Mouse (Mus musculus) G1E (cell line): Measurements from ENCODE around the gene Arsk. TPM values are rescaled to one million over a fixed set of nuclear protein-coding genes. Genes with fewer than 3 reads are reported as not detected.

Experiments used
- ATAC-seq: 2 replicates; pipeline ENCODE4 v1.8.0; 2016; ENCODE audit warnings: mild to moderate bottlenecking; ENCODE audit not compliant: insufficient number of reproducible peaks, poor library complexity, low FRiP score, severe bottlenecking; ENCODE audit errors: extremely low read depth
- DNase-seq: peaks from one replicate; pipeline ENCODE4 v3.0.0; 2012; ENCODE audit warnings: low spot score
- H3K27me3 ChIP-seq: 2 replicates; pipeline ENCODE4 v1.6.1; 2012; ENCODE audit warnings: mild to moderate bottlenecking, low read length, inconsistent platforms; ENCODE audit not compliant: insufficient read depth
- H3K36me3 ChIP-seq: replicated peaks from 2 replicates; pipeline ENCODE3; 2012; ENCODE audit warnings: mild to moderate bottlenecking, inconsistent platforms
- H3K4me1 ChIP-seq: 2 replicates; pipeline ENCODE4 v1.6.1; 2012; ENCODE audit warnings: low read depth, low read length, inconsistent platforms, mixed read lengths; ENCODE audit not compliant: insufficient read depth
- H3K4me3 ChIP-seq: 2 replicates; pipeline ENCODE4 v1.5.1; 2012; ENCODE audit warnings: low read depth, mild to moderate bottlenecking, inconsistent platforms, low read length, moderate library complexity, mixed read lengths
- H3K9me3 ChIP-seq: replicated peaks from 2 replicates; pipeline ENCODE4 v1.6.1; 2012; ENCODE audit warnings: inconsistent platforms
- CTCF ChIP-seq: IDR thresholded peaks from 2 replicates; pipeline ENCODE4 v1.5.1; 2012; ENCODE audit warnings: low read depth, low read length, inconsistent platforms, mixed read lengths
- GATA1 ChIP-seq: IDR thresholded peaks from 2 replicates; pipeline ENCODE4 v1.6.1; 2012; ENCODE audit warnings: borderline replicate concordance, low read length, inconsistent platforms, mixed read lengths
- GATA2 ChIP-seq: IDR thresholded peaks from 2 replicates; pipeline ENCODE4 v1.6.1; 2012; ENCODE audit warnings: low read depth, low read length, inconsistent platforms, borderline replicate concordance
- POLR2AphosphoS5 ChIP-seq: IDR thresholded peaks from 2 replicates; pipeline ENCODE4 v1.6.1; 2012; ENCODE audit warnings: low read depth, low read length, inconsistent platforms; ENCODE audit not compliant: insufficient replicate concordance
- TAL1 ChIP-seq: conservative IDR thresholded peaks from 2 replicates; pipeline ENCODE4 v1.6.1; 2012; ENCODE audit warnings: low read depth, low read length, inconsistent platforms, mixed read lengths
- polyA plus RNA-seq: library from polyadenylated mRNA; stranded (reverse); fragments of >175 nt; gene quantifications from 2 replicates; pipeline ENCODE4 v1.2.3, GENCODE M21; 2012
- total RNA-seq, 2 experiments: library from RNA; stranded (forward) in 1 of 2; stranded (reverse) in 1 of 2; fragments of 200-1000 nt in 1 of 2; fragments of >200 nt in 1 of 2; fragmentation: Nextera tagmentation in 1 of 2; gene quantifications; 2 replicates each; pipeline ENCODE4 v1.2.3; 2014 to 2017

Gene Arsk
- total and polyA plus RNA-seq, 3 experiments = 2.5 to 16.6 (median 7.0) TPM

GRCm38 (mm10) chr13:76042455-76042854 lies 56.0 kb downstream of the Arsk start:
- no peak overlapping the region for H3K4me3 ChIP-seq
- no peaks in the 10 kb centered on the region for H3K36me3 ChIP-seq
- H3K9me3 ChIP-seq = no peaks in the 10 kb centered on the region
- no peaks in the 10 kb centered on the region for H3K4me1 ChIP-seq
- ATAC-seq (no peak), DNase-seq (no peak)
- TF ChIP-seq GATA1 (no peak), POLR2AphosphoS5 (no peak), GATA2 (no peak), TAL1 (no peak), CTCF (no peak)
- H3K27me3 ChIP-seq = no peaks in the 10 kb centered on the region; the same call in 1 of the 2 replicates

- no peaks in the 10 kb centered on the region; the same call in 1 of the 2 replicates for H3K27me3 ChIP-seq
- no peaks in the 10 kb centered on the region for H3K9me3 ChIP-seq
- no peak for TF ChIP-seq TAL1
- no peak for TF ChIP-seq POLR2AphosphoS5
- no peak for TF ChIP-seq GATA2
- TF ChIP-seq CTCF = no peak
- no peak for TF ChIP-seq GATA1
- no peaks in the 10 kb centered on the region for H3K4me1 ChIP-seq
- H3K36me3 ChIP-seq = no peaks in the 10 kb centered on the region
- no peak overlapping the region for H3K4me3 ChIP-seq
- no peak for ATAC-seq
- no peak for DNase-seq
These were observed 73.9 kb downstream of the Arsk start for GRCm38 (mm10) chr13:76024588-76024987.

- Histone ChIP-seq H3K4me3 (no peak overlapping the region), H3K27me3 (no peaks in the 10 kb centered on the region), H3K9me3 (no peaks in the 10 kb centered on the region), H3K36me3 (no peaks in the 10 kb centered on the region), H3K4me1 (no peaks in the 10 kb centered on the region; the same call in 1 of the 2 replicates)
- DNase-seq = no peak
- TF ChIP-seq CTCF (no peak), GATA2 (no peak), TAL1 (no peak), GATA1 (no peak), POLR2AphosphoS5 (no peak)
- no peak for ATAC-seq
These were observed 76.7 kb downstream of the Arsk start for GRCm38 (mm10) chr13:76021782-76022181.

- TF ChIP-seq TAL1 = no peak
- no peak for TF ChIP-seq CTCF
- no peak for TF ChIP-seq POLR2AphosphoS5
- TF ChIP-seq GATA1 = no peak
- no peak for TF ChIP-seq GATA2
- Histone ChIP-seq H3K4me3 (peak overlapping the region; percentile 82), H3K9me3 (no peaks in the 10 kb centered on the region), H3K4me1 (peaks cover 2% of the 10 kb centered on the region), H3K27me3 (no peaks in the 10 kb centered on the region), H3K36me3 (no peaks in the 10 kb centered on the region)
- DNase-seq (no peak), ATAC-seq (no peak)
These were observed 79.5 kb downstream of the Arsk start for GRCm38 (mm10) chr13:76018844-76019400.

GRCm38 (mm10) chr13:76017974-76018843 lies 80.3 kb downstream of the Arsk start, which contains the start of gene Rfesd:
Gene Rfesd (minus strand): TSS chr13:76018719.
- H3K27me3 ChIP-seq = no peaks in the 10 kb centered on the region
- H3K4me1 ChIP-seq = peaks cover 7% of the 10 kb centered on the region
- peak within 1 kb of the TSS; percentile 82 for H3K4me3 ChIP-seq
- peaks cover 2% of the 10 kb centered on the region for H3K36me3 ChIP-seq
- DNase-seq = peak; percentile 84
- TF ChIP-seq TAL1 (no peak), CTCF (no peak), GATA2 (no peak), POLR2AphosphoS5 (no peak), GATA1 (no peak)
- no peaks in the 10 kb centered on the region for H3K9me3 ChIP-seq
- ATAC-seq = peak; percentile 92

GRCm38 (mm10) chr13:76017465-76017864 lies 81.0 kb downstream of the Arsk start:
- H3K4me3 ChIP-seq = peak overlapping the region; percentile 82
- no peaks in the 10 kb centered on the region for H3K9me3 ChIP-seq
- peak; percentile 24 for DNase-seq
- peaks cover 4% of the 10 kb centered on the region for H3K36me3 ChIP-seq
- H3K4me1 ChIP-seq = peaks cover 13% of the 10 kb centered on the region
- TF ChIP-seq TAL1 (no peak), GATA1 (no peak), CTCF (no peak), GATA2 (no peak), POLR2AphosphoS5 (no peak)
- H3K27me3 ChIP-seq = no peaks in the 10 kb centered on the region
- peak; percentile 50 for ATAC-seq
